Mouse (Mus musculus): ENCODE measurements around the gene Rhot2. TPM values are rescaled to one million over a fixed set of nuclear protein-coding genes. Genes with fewer than 3 reads are reported as not detected.
"Not testable (repeated sequence)": the region's sequence is repeated elsewhere in the genome, so short reads cannot be mapped to it uniquely, and the experiment has no call there.

The Rhot2 gene
- polyA plus RNA-seq, 1 experiment from 2014 or later: 29.0 TPM

GRCm38 (mm10) chr17:25871566-25871965 lies 26.9 kb upstream of the Rhot2 start:
- peaks cover 47% of the 10 kb centered on the region for H3K4me1 ChIP-seq
- not testable (repeated sequence) for H3K27ac ChIP-seq; H3K4me3 ChIP-seq; H3K27me3 ChIP-seq (ENCODE audit: insufficient read depth, poor library complexity, severe bottlenecking); DNase-seq (ENCODE audit: low spot score); H3K36me3 ChIP-seq; H3K9me3 ChIP-seq

GRCm38 (mm10) chr17:25869954-25870353 lies 25.3 kb upstream of the Rhot2 start:
- no peak for DNase-seq (ENCODE audit: low spot score)
- H3K4me1 ChIP-seq: peaks cover 47% of the 10 kb centered on the region
- WGBS: 82% methylated on average over 2 of the region's 2 CpGs
- peaks cover 16% of the 10 kb centered on the region for H3K36me3 ChIP-seq
- no peak overlapping the region for H3K27ac ChIP-seq
- no peaks in the 10 kb centered on the region for H3K9me3 ChIP-seq
- H3K27me3 ChIP-seq (ENCODE audit: insufficient read depth, poor library complexity, severe bottlenecking): no peaks in the 10 kb centered on the region
- H3K4me3 ChIP-seq: no peak overlapping the region

GRCm38 (mm10) chr17:25869498-25869897 lies 24.8 kb upstream of the Rhot2 start:
- peaks cover 21% of the 10 kb centered on the region for H3K36me3 ChIP-seq
- H3K4me1 ChIP-seq: peaks cover 45% of the 10 kb centered on the region
- no peak for DNase-seq (ENCODE audit: low spot score)
- no peak overlapping the region for H3K4me3 ChIP-seq
- H3K27me3 ChIP-seq (ENCODE audit: insufficient read depth, poor library complexity, severe bottlenecking): no peaks in the 10 kb centered on the region
- no peaks in the 10 kb centered on the region for H3K9me3 ChIP-seq
- WGBS: 86% methylated on average over 8 of the region's 8 CpGs
- no peak overlapping the region for H3K27ac ChIP-seq

GRCm38 (mm10) chr17:25868601-25869191 lies 24.0 kb upstream of the Rhot2 start, which contains the start of gene Mcrip2:
Gene Mcrip2 (minus strand): TSS chr17:25868764.
- H3K4me3 ChIP-seq: peak within 1 kb of the TSS; percentile 79
- H3K27me3 ChIP-seq (ENCODE audit: insufficient read depth, poor library complexity, severe bottlenecking): no peaks in the 10 kb centered on the region
- peak within 1 kb of the TSS; percentile 92 for H3K27ac ChIP-seq
- peaks cover 29% of the 10 kb centered on the region for H3K36me3 ChIP-seq
- peaks cover 38% of the 10 kb centered on the region for H3K4me1 ChIP-seq
- no peaks in the 10 kb centered on the region for H3K9me3 ChIP-seq
- DNase-seq (ENCODE audit: low spot score): peak; percentile 93
- WGBS: under 1% methylated on average over 24 of the region's 24 CpGs

- H3K36me3 ChIP-seq: peaks cover 34% of the 10 kb centered on the region
- peaks cover 38% of the 10 kb centered on the region for H3K4me1 ChIP-seq
- H3K27me3 ChIP-seq (ENCODE audit: insufficient read depth, poor library complexity, severe bottlenecking): no peaks in the 10 kb centered on the region
- no peaks in the 10 kb centered on the region for H3K9me3 ChIP-seq
- H3K27ac ChIP-seq: peak overlapping the region; percentile 92
- DNase-seq (ENCODE audit: low spot score): peak; percentile 89
- under 1% methylated on average over 42 of the region's 42 CpGs for WGBS
- H3K4me3 ChIP-seq: peak overlapping the region; percentile 79
Measured at GRCm38 (mm10) chr17:25867836-25868600, 23.4 kb upstream of the Rhot2 start.

GRCm38 (mm10) chr17:25867509-25867835 lies 22.8 kb upstream of the Rhot2 start:
- peaks cover 36% of the 10 kb centered on the region for H3K36me3 ChIP-seq
- DNase-seq (ENCODE audit: low spot score): no peak
- 12% methylated on average over 7 of the region's 7 CpGs for WGBS
- H3K27ac ChIP-seq: peak overlapping the region; percentile 92
- peak overlapping the region; percentile 79 for H3K4me3 ChIP-seq
- H3K4me1 ChIP-seq: peaks cover 38% of the 10 kb centered on the region
- H3K9me3 ChIP-seq: no peaks in the 10 kb centered on the region
- no peaks in the 10 kb centered on the region for H3K27me3 ChIP-seq (ENCODE audit: insufficient read depth, poor library complexity, severe bottlenecking)

GRCm38 (mm10) chr17:25866172-25866571 lies 21.5 kb upstream of the Rhot2 start:
- H3K9me3 ChIP-seq: no peaks in the 10 kb centered on the region
- no peaks in the 10 kb centered on the region for H3K27me3 ChIP-seq (ENCODE audit: insufficient read depth, poor library complexity, severe bottlenecking)
- H3K4me3 ChIP-seq: peak overlapping the region; percentile 28; the same call in 1 of the 2 replicates
- no peak overlapping the region for H3K27ac ChIP-seq
- H3K4me1 ChIP-seq: peaks cover 49% of the 10 kb centered on the region
- WGBS: 92% methylated on average over 3 of the region's 3 CpGs
- DNase-seq (ENCODE audit: low spot score): no peak
- H3K36me3 ChIP-seq: peaks cover 36% of the 10 kb centered on the region

GRCm38 (mm10) chr17:25865288-25865687 lies 20.6 kb upstream of the Rhot2 start:
- H3K4me1 ChIP-seq: peaks cover 57% of the 10 kb centered on the region
- no peaks in the 10 kb centered on the region for H3K27me3 ChIP-seq (ENCODE audit: insufficient read depth, poor library complexity, severe bottlenecking)
- H3K9me3 ChIP-seq: no peaks in the 10 kb centered on the region
- WGBS: 87% methylated on average over 11 of the region's 11 CpGs
- H3K4me3 ChIP-seq: 0 out of 2 replicates have a peak overlapping the region, but pooled peaks have one; percentile 1
- 0 out of 2 replicates have a peak overlapping the region, but pooled peaks have one; percentile 6 for H3K27ac ChIP-seq
- DNase-seq (ENCODE audit: low spot score): no peak
- peaks cover 36% of the 10 kb centered on the region for H3K36me3 ChIP-seq

GRCm38 (mm10) chr17:25864311-25864710 lies 19.7 kb upstream of the Rhot2 start:
- Histone ChIP-seq H3K27ac (no peak overlapping the region), H3K4me3 (no peak overlapping the region), H3K27me3 (ENCODE audit: insufficient read depth, poor library complexity, severe bottlenecking) (no peaks in the 10 kb centered on the region), H3K9me3 (no peaks in the 10 kb centered on the region), H3K4me1 (peaks cover 64% of the 10 kb centered on the region), H3K36me3 (peaks cover 36% of the 10 kb centered on the region)
- DNase-seq (ENCODE audit: low spot score): no peak
- 92% methylated on average over 14 of the region's 14 CpGs for WGBS

- 88% methylated on average over 6 of the region's 6 CpGs for WGBS
- peaks cover 58% of the 10 kb centered on the region for H3K4me1 ChIP-seq
Measured at GRCm38 (mm10) chr17:25863681-25864080, 19.0 kb upstream of the Rhot2 start.

GRCm38 (mm10) chr17:25861704-25862612 lies 17.3 kb upstream of the Rhot2 start:
- Histone ChIP-seq H3K9me3 (no peaks in the 10 kb centered on the region), H3K4me3 (peak overlapping the region; percentile 76), H3K27ac (peak overlapping the region; percentile 92), H3K36me3 (peaks cover 38% of the 10 kb centered on the region), H3K27me3 (ENCODE audit: insufficient read depth, poor library complexity, severe bottlenecking) (no peaks in the 10 kb centered on the region), H3K4me1 (peaks cover 41% of the 10 kb centered on the region)
- no peak for DNase-seq (ENCODE audit: low spot score)
- 13% methylated on average over 6 of the region's 6 CpGs for WGBS

More at GRCm38 (mm10) chr17:25863681-25864080, 19.0 kb upstream of the Rhot2 start:
- no peak for DNase-seq (ENCODE audit: low spot score)
- Histone ChIP-seq H3K9me3 (no peaks in the 10 kb centered on the region), H3K27ac (no peak overlapping the region), H3K27me3 (ENCODE audit: insufficient read depth, poor library complexity, severe bottlenecking) (no peaks in the 10 kb centered on the region), H3K36me3 (peaks cover 36% of the 10 kb centered on the region), H3K4me3 (no peak overlapping the region)

GRCm38 (mm10) chr17:25860832-25861703 lies 16.4 kb upstream of the Rhot2 start, which contains the start of gene Wdr90:
Gene Wdr90 (minus strand): TSS chr17:25861501.
- Histone ChIP-seq H3K27me3 (ENCODE audit: insufficient read depth, poor library complexity, severe bottlenecking) (no peaks in the 10 kb centered on the region), H3K27ac (peak within 1 kb of the TSS; percentile 92), H3K36me3 (peaks cover 33% of the 10 kb centered on the region), H3K4me3 (peak within 1 kb of the TSS; percentile 76), H3K4me1 (peaks cover 32% of the 10 kb centered on the region), H3K9me3 (no peaks in the 10 kb centered on the region)
- DNase-seq (ENCODE audit: low spot score): peak; percentile 96
- 4% methylated on average over 65 of the region's 65 CpGs for WGBS

All from heart, embryonic 10.5 days (tissue).